Mouse (Mus musculus) bone marrow, adult 2 months (tissue): Measurements from ENCODE around the gene Tpt1. TPM values are rescaled to one million over a fixed set of nuclear protein-coding genes. Genes with fewer than 3 reads are reported as not detected.
"Not testable (repeated sequence)": the region's sequence is repeated elsewhere in the genome, so short reads cannot be mapped to it uniquely, and the experiment has no call there.

Experiments used
- H3K27ac ChIP-seq: fragments of 200-500 bp; 2 replicates; pipeline ENCODE4 v1.5.1; 2012; ENCODE audit warnings: low read depth, mild to moderate bottlenecking, control low read depth, inconsistent platforms, low read length; ENCODE audit not compliant: control insufficient read depth, poor library complexity, insufficient read depth
- H3K4me1 ChIP-seq: fragments of 200-500 bp; 2 replicates; pipeline ENCODE4 v1.6.1; 2011; ENCODE audit warnings: low read length; ENCODE audit not compliant: control insufficient read depth, insufficient read depth
- H3K4me3 ChIP-seq: fragments of 200-500 bp; replicated peaks from 2 replicates; pipeline ENCODE3; 2011; ENCODE audit warnings: mild to moderate bottlenecking, low read depth, low read length, control low read depth; ENCODE audit not compliant: control insufficient read depth
- CTCF ChIP-seq: fragments of 200-500 bp; IDR thresholded peaks from 2 replicates; pipeline ENCODE4 v1.5.1; 2011; ENCODE audit warnings: low read length, control low read depth; ENCODE audit not compliant: control insufficient read depth, insufficient read depth
- POLR2A ChIP-seq: fragments of 200-500 bp; IDR thresholded peaks from 2 replicates; pipeline ENCODE4 v1.6.1; 2011; ENCODE audit warnings: low read depth, mild to moderate bottlenecking, control low read depth, low read length, borderline replicate concordance; ENCODE audit not compliant: control insufficient read depth
- WGBS: fragments of 180-500 bp; shearing (Covaris S2); methylation state at CpG from one replicate; pipeline ENCODE4 v1.1.7; 2018; 5-methylcytosine and 5-hydroxymethylcytosine counted together
- polyA plus RNA-seq: library from polyadenylated mRNA; stranded (reverse); fragments of >200 nt; gene quantifications from 2 replicates; pipeline ENCODE4 v1.2.4, GENCODE M21; 2011; ENCODE audit warnings: low replicate concordance; ENCODE audit not compliant: missing spikeins, insufficient read depth, insufficient read length

Gene Tpt1
- polyA plus RNA-seq, 1 experiment, result 3,063 TPM

- Histone ChIP-seq H3K4me3 (peak overlapping the region; percentile 52), H3K27ac (peak overlapping the region; percentile 77), H3K4me1 (peaks cover 6% of the 10 kb centered on the region; the same call in 1 of the 2 replicates)
- WGBS, result 1% methylated on average over 16 of the region's 16 CpGs
- TF ChIP-seq POLR2A (no peak), CTCF (no peak)
These were observed 10.0 kb upstream of the Tpt1 start for GRCm38 (mm10) chr14:75834739-75835381.

GRCm38 (mm10) chr14:75836579-75836978, 8.3 kb upstream of the Tpt1 start:
- 78% methylated on average over 3 of the region's 3 CpGs for WGBS
- H3K4me1 ChIP-seq, result peaks cover 6% of the 10 kb centered on the region; the same call in 1 of the 2 replicates

DNA sequence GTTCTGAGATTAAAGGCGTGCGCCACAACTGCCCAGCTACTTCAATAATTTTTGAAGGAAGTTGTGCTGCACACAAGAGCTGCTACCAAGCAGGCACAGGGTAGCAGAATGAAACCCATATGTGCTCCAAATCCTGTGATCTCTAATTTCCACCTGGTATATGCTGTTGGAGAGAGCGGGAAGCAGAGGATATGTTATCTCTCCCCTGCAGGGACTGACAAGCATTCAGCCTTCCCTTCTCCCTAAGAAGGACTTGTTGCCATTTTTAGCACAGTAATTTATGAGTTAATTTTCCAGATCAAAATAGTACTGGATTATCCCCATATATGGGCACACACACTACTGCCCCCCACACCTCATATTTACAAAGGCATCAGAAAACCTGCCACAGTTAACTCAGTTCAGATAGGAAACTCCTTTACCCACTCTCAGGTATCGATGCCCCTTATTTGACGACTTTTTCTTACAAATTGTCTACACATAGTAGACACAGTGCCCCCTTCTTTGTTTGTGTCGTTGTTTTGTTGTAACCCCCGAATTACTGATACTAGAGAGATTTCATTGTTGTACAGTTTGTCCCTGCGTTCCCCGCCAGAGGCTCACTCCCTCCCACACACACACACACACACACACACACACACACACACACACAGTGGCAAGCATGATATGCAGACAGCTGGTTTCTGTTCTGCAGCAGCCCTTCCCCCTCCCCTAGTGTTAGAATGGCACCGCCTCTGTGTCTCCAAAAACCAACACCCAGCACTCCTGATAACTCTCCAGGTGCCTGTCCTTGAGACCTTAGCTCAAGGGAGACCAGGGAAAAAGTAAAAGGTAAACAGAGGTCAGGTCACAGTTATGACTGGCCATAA, 7.6 kb upstream of the Tpt1 start:
- TF ChIP-seq CTCF (no peak), POLR2A (no peak)
- WGBS, result 26% methylated on average over 10 of the region's 10 CpGs
- Histone ChIP-seq H3K4me1 (peaks cover 3% of the 10 kb centered on the region; the same call in 1 of the 2 replicates), H3K27ac (peak overlapping the region; percentile 54; the same call in 1 of the 2 replicates), H3K4me3 (no peak overlapping the region)

More at GRCm38 (mm10) chr14:75836579-75836978, 8.3 kb upstream of the Tpt1 start:
- H3K27ac ChIP-seq, result peak overlapping the region; percentile 54; the same call in 1 of the 2 replicates
- H3K4me3 ChIP-seq, result no peak overlapping the region
- TF ChIP-seq CTCF, result no peak
- no peak for TF ChIP-seq POLR2A

DNA sequence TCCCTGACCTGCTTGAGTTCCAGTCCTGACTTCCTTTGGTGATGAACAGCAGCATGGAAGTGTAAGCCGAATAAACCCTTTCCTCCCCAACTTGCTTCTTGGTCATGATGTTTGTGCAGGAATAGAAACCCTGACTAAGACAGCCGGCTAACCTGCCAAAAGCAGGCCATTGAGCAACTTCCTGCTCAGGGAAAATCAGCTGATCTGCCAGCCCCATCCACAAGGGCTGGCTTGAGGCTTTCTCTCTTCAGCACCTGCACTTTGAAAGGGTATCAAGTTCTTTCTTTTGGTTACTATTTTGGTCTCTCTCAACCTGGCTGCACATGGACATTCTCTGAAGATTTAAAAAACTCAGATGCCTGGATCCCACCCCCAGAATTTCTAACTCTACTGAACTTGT, 3.1 kb upstream of the Tpt1 start:
- WGBS, result 21% methylated on average over 2 of the region's 2 CpGs
- not testable (repeated sequence) for H3K27ac ChIP-seq, H3K4me3 ChIP-seq, H3K4me1 ChIP-seq

GRCm38 (mm10) chr14:75844111-75844695, 690 bp upstream of the Tpt1 start:
- Histone ChIP-seq H3K4me1 (no peaks in the 10 kb centered on the region; the same call in 1 of the 2 replicates), H3K4me3 (peak overlapping the region; percentile 88), H3K27ac (peak overlapping the region; percentile 100)
- no peak for TF ChIP-seq CTCF
- no peak for TF ChIP-seq POLR2A
- 5% methylated on average over 14 of the region's 14 CpGs for WGBS

GRCm38 (mm10) chr14:75845698-75846115, 814 bp downstream of the Tpt1 start:
- Histone ChIP-seq H3K4me3 (peak overlapping the region; percentile 88), H3K4me1 (no peaks in the 10 kb centered on the region; the same call in 1 of the 2 replicates), H3K27ac (peak overlapping the region; percentile 100)
- WGBS, result under 1% methylated on average over 40 of the region's 40 CpGs
- TF ChIP-seq CTCF (peak; percentile 47; the same call in 1 of the 2 replicates), POLR2A (peak; percentile 41; the same call in 1 of the 2 replicates)

DNA sequence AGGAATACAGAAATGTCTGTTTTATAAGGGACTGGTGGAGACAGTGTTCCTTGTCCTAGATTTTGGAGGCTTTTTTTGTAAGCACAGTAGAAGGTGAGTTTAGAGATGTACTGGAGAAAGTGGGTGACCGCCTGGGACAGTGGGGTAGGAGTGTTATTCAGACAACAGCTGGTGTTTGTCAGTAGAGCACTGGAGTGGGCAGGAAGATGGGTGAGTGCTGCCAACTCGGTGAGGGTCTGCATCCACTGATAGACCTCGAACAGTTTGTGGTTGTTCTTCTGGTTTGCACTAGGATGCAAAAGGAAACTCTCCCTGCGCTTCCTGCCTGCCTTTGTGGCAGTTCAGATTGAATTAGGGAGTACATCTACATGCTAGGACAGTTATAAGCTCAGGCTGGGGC, 2.8 kb downstream of the Tpt1 start:
- Histone ChIP-seq H3K27ac (no peak overlapping the region), H3K4me3 (no peak overlapping the region), H3K4me1 (no peaks in the 10 kb centered on the region; the same call in 1 of the 2 replicates)
- TF ChIP-seq POLR2A, result no peak
- no peak for TF ChIP-seq CTCF
- 60% methylated on average over 4 of the region's 4 CpGs for WGBS

- Histone ChIP-seq H3K4me1 (no peaks in the 10 kb centered on the region; the same call in 1 of the 2 replicates), H3K4me3 (no peak overlapping the region)
- 93% methylated on average over 5 of the region's 5 CpGs for WGBS
These were observed 3.6 kb downstream of the Tpt1 start for GRCm38 (mm10) chr14:75848482-75848881.

More at GRCm38 (mm10) chr14:75848482-75848881, 3.6 kb downstream of the Tpt1 start:
- no peak overlapping the region for H3K27ac ChIP-seq
- no peak for TF ChIP-seq CTCF
- no peak for TF ChIP-seq POLR2A
